Mouse (Mus musculus) stomach, postnatal 0 days (tissue): ENCODE data around the gene Dsn1.

Source experiments
- CTCF ChIP-seq: IDR thresholded peaks from 2 replicates; pipeline ENCODE4 v1.5.1; 2016; ENCODE audit warnings: antibody characterized with exemption, low read depth, mild to moderate bottlenecking, moderate library complexity
- EP300 ChIP-seq: optimal IDR thresholded peaks from 2 replicates; pipeline ENCODE3; 2016; ENCODE audit warnings: antibody characterized with exemption

DNA sequence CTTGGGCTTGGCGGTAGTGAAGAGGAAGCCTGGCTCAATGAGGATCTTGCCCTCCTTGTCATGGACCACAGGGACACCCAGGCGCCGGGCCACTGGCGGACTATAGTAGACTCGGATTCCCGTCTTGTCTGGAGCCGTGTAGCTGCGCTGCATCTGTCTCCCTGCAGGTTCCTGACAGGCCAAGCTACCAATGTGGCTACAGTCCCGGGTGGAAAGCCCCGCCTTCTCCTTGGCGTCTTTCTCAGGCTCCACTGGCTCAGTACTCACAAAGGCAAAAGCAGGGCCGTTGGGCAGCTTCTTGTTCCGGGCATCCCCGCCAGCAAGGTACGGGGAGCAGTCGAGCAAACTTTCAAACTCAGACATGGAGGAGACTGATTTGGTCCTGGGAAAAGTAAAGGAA, 14.2 kb upstream of the Dsn1 start:
- TF ChIP-seq CTCF (no peak), EP300 (no peak)
